Mouse (Mus musculus) kidney, adult 2 months (tissue): ENCODE measurements at regions not wholly inside any gene's neighbourhood (a gene's known extent, or its start where the extent isn't known, plus 50 kb on each side); places are given as distances from the start of the nearest gene placed in this dataset.

ENCODE experiments used
- CTCF ChIP-seq: fragments of 200-500 bp; conservative IDR thresholded peaks from 2 replicates; pipeline ENCODE4 v1.5.1; 2011; ENCODE audit warnings: low read depth, mild to moderate bottlenecking, control low read depth, low read length, moderate library complexity, mixed read lengths; ENCODE audit not compliant: insufficient read depth, insufficient read length
- POLR2A ChIP-seq: fragments of 200-500 bp; IDR thresholded peaks from one replicate; pipeline ENCODE4 v1.6.1; 2011; ENCODE audit warnings: low read depth, low read length, control low read depth

DNA sequence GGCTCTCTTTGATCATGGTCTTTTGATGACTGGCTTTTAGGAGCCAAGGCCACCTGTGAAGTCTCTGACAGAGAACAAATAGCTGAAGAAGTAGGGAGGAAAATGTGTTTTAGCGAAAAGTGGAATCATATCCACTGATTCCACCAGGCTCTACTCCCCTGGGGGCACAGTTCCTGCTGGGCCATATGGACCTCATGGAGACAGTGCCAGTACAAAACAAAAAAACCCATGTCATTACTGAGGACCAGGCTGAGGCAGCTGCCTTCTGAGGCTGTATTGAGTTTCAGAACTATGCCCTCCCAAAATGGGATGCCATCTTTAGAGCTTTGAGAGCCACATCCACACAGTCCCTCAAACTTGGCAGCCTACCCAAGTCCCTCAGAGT is 256.6 kb downstream of the Icos start:
- no peak for TF ChIP-seq CTCF
- TF ChIP-seq POLR2A, result no peak
